Mouse (Mus musculus) ES-Bruce4 (cell line): ENCODE measurements around the gene Cog2. TPM values are rescaled to one million over a fixed set of nuclear protein-coding genes. Genes with fewer than 3 reads are reported as not detected.

Experiments used
- H3K27ac ChIP-seq: 2 replicates; pipeline ENCODE4 v1.5.1; 2012; ENCODE audit warnings: low read length, inconsistent platforms; ENCODE audit not compliant: insufficient read depth
- H3K27me3 ChIP-seq: 2 replicates; pipeline ENCODE4 v1.6.1; 2012; ENCODE audit warnings: mild to moderate bottlenecking, low read length, inconsistent platforms; ENCODE audit not compliant: control insufficient read depth, poor library complexity, insufficient read depth, severe bottlenecking
- H3K36me3 ChIP-seq: 2 replicates; pipeline ENCODE4 v1.6.1; 2012; ENCODE audit warnings: inconsistent platforms, mild to moderate bottlenecking, low read length, moderate library complexity; ENCODE audit not compliant: control insufficient read depth, poor library complexity, insufficient read depth, severe bottlenecking
- H3K4me1 ChIP-seq: one replicate; pipeline ENCODE4 v1.8.1; 2011; ENCODE audit warnings: low read length; ENCODE audit not compliant: control insufficient read depth, insufficient read depth
- H3K4me3 ChIP-seq: 2 replicates; pipeline ENCODE4 v1.5.1; 2011; ENCODE audit warnings: low read depth, mild to moderate bottlenecking, low read length
- H3K9ac ChIP-seq: 2 replicates; pipeline ENCODE4 v1.6.1; 2012; ENCODE audit warnings: low read depth, mild to moderate bottlenecking, inconsistent platforms; ENCODE audit not compliant: poor library complexity, severe bottlenecking
- H3K9me3 ChIP-seq: replicated peaks from 2 replicates; pipeline ENCODE4 v1.6.1; 2012; ENCODE audit warnings: mild to moderate bottlenecking, low read length, inconsistent platforms; ENCODE audit not compliant: control insufficient read depth, poor library complexity, insufficient read depth, severe bottlenecking
- CTCF ChIP-seq: IDR thresholded peaks from one replicate; pipeline ENCODE4 v1.8.1; 2011; ENCODE audit warnings: low read depth, low read length
- EP300 ChIP-seq: IDR thresholded peaks from 2 replicates; pipeline ENCODE4 v1.6.1; 2011; ENCODE audit warnings: low read depth, low read length; ENCODE audit not compliant: insufficient read depth
- POLR2A ChIP-seq: IDR thresholded peaks from one replicate; pipeline ENCODE4 v1.8.1; 2011; ENCODE audit warnings: low read length; ENCODE audit not compliant: insufficient read depth
- polyA plus RNA-seq: library from polyadenylated mRNA; stranded (reverse); fragments of >200 nt; gene quantifications from 2 replicates; pipeline ENCODE4 v1.2.4, GENCODE M21; 2011; ENCODE audit warnings: low read depth; ENCODE audit not compliant: missing spikeins, insufficient read depth, insufficient read length

The Cog2 gene
- polyA plus RNA-seq, result 21.5 and 22.1 TPM in 2 replicates

- Histone ChIP-seq H3K4me3 (peak within 1 kb of the TSS; percentile 94), H3K9ac (peak within 1 kb of the TSS; percentile 68), H3K4me1 (peaks cover 2% of the 10 kb centered on the region), H3K36me3 (no peaks in the 10 kb centered on the region), H3K9me3 (no peaks in the 10 kb centered on the region), H3K27ac (no peak within 1 kb of the TSS), H3K27me3 (no peaks in the 10 kb centered on the region)
- TF ChIP-seq EP300 (peak; percentile 10; the same call in 1 of the 2 replicates), POLR2A (peak; percentile 51), CTCF (peak; percentile 54)
These were observed at the start of gene Cog2 for GRCm38 (mm10) chr8:124520249-124521080. Cog2 (plus strand) TSS chr8:124520767.

- Histone ChIP-seq H3K4me3 (no peak overlapping the region), H3K27me3 (no peaks in the 10 kb centered on the region), H3K4me1 (no peaks in the 10 kb centered on the region), H3K9ac (no peak overlapping the region), H3K27ac (no peak overlapping the region), H3K36me3 (no peaks in the 10 kb centered on the region), H3K9me3 (no peaks in the 10 kb centered on the region)
- no peak for TF ChIP-seq EP300
- TF ChIP-seq CTCF, result no peak
- no peak for TF ChIP-seq POLR2A
These were observed 44.9 kb upstream of the Cog2 start for GRCm38 (mm10) chr8:124475690-124476089.

- no peaks in the 10 kb centered on the region for H3K27me3 ChIP-seq
- H3K9me3 ChIP-seq, result no peaks in the 10 kb centered on the region
- no peak overlapping the region for H3K27ac ChIP-seq
- TF ChIP-seq POLR2A, result no peak
- no peaks in the 10 kb centered on the region for H3K36me3 ChIP-seq
- no peak overlapping the region for H3K4me3 ChIP-seq
- H3K9ac ChIP-seq, result no peak overlapping the region
- no peaks in the 10 kb centered on the region for H3K4me1 ChIP-seq
These were observed 43.9 kb upstream of the Cog2 start for GRCm38 (mm10) chr8:124476701-124477100.

GRCm38 (mm10) chr8:124479251-124479650 lies 41.3 kb upstream of the Cog2 start:
- H3K4me3 ChIP-seq, result no peak overlapping the region
- TF ChIP-seq POLR2A (no peak), EP300 (no peak), CTCF (no peak)
- H3K4me1 ChIP-seq, result no peaks in the 10 kb centered on the region
- H3K27me3 ChIP-seq, result no peaks in the 10 kb centered on the region
- no peaks in the 10 kb centered on the region for H3K36me3 ChIP-seq
- no peak overlapping the region for H3K27ac ChIP-seq
- no peak overlapping the region for H3K9ac ChIP-seq
- H3K9me3 ChIP-seq, result no peaks in the 10 kb centered on the region

GRCm38 (mm10) chr8:124480321-124480720 lies 40.2 kb upstream of the Cog2 start:
- no peak overlapping the region for H3K4me3 ChIP-seq
- no peaks in the 10 kb centered on the region for H3K27me3 ChIP-seq
- TF ChIP-seq CTCF (no peak), EP300 (no peak), POLR2A (no peak)

GRCm38 (mm10) chr8:124482790-124483189 lies 37.8 kb upstream of the Cog2 start:
- Histone ChIP-seq H3K27me3 (no peaks in the 10 kb centered on the region), H3K36me3 (no peaks in the 10 kb centered on the region), H3K4me1 (no peaks in the 10 kb centered on the region), H3K4me3 (no peak overlapping the region), H3K9me3 (no peaks in the 10 kb centered on the region), H3K9ac (no peak overlapping the region), H3K27ac (no peak overlapping the region)
- TF ChIP-seq POLR2A (no peak), EP300 (no peak), CTCF (no peak)

More at GRCm38 (mm10) chr8:124480321-124480720, 40.2 kb upstream of the Cog2 start:
- Histone ChIP-seq H3K4me1 (no peaks in the 10 kb centered on the region), H3K9ac (no peak overlapping the region), H3K36me3 (no peaks in the 10 kb centered on the region), H3K9me3 (no peaks in the 10 kb centered on the region), H3K27ac (no peak overlapping the region)
